Mouse (Mus musculus): ENCODE measurements around the gene Pum2. TPM values are rescaled to one million over a fixed set of nuclear protein-coding genes. Genes with fewer than 3 reads are reported as not detected.
"Not testable (repeated sequence)": the region's sequence is repeated elsewhere in the genome, so short reads cannot be mapped to it uniquely, and the experiment has no call there.

Gene Pum2
- polyA plus RNA-seq, 1 experiment from 2014 or later, result 63.3 TPM

GRCm38 (mm10) chr12:8650027-8650426 lies 23.9 kb upstream of the Pum2 start:
- H3K4me2 ChIP-seq (replicated peaks); H3K27ac ChIP-seq; H3K36me3 ChIP-seq; H3K4me3 ChIP-seq; H3K27me3 ChIP-seq; H3K9me3 ChIP-seq; H3K9ac ChIP-seq; ATAC-seq (ENCODE audit: insufficient number of reproducible peaks, insufficient read depth, low FRiP score, low TSS enrichment); H3K4me1 ChIP-seq: not testable (repeated sequence)
- 62% methylated on average over 3 of the region's 3 CpGs for WGBS

GRCm38 (mm10) chr12:8656596-8656995 lies 17.3 kb upstream of the Pum2 start:
- no peak overlapping the region for H3K4me2 ChIP-seq (replicated peaks)
- no peak overlapping the region for H3K9ac ChIP-seq
- no peaks in the 10 kb centered on the region for H3K4me1 ChIP-seq
- no peaks in the 10 kb centered on the region for H3K27me3 ChIP-seq
- WGBS, result 85% methylated on average over 4 of the region's 4 CpGs
- no peaks in the 10 kb centered on the region for H3K36me3 ChIP-seq
- H3K27ac ChIP-seq, result no peak overlapping the region
- no peak for ATAC-seq (ENCODE audit: insufficient number of reproducible peaks, insufficient read depth, low FRiP score, low TSS enrichment)
- H3K9me3 ChIP-seq, result no peaks in the 10 kb centered on the region
- H3K4me3 ChIP-seq, result no peak overlapping the region

GRCm38 (mm10) chr12:8657116-8657515 lies 16.8 kb upstream of the Pum2 start:
- ATAC-seq (ENCODE audit: insufficient number of reproducible peaks, insufficient read depth, low FRiP score, low TSS enrichment), result no peak
- Histone ChIP-seq H3K27ac (no peak overlapping the region), H3K4me3 (no peak overlapping the region), H3K9me3 (no peaks in the 10 kb centered on the region), H3K36me3 (no peaks in the 10 kb centered on the region), H3K27me3 (no peaks in the 10 kb centered on the region), H3K4me2 (replicated peaks) (no peak overlapping the region), H3K4me1 (no peaks in the 10 kb centered on the region), H3K9ac (no peak overlapping the region)
- WGBS, result 70% methylated on average over 10 of the region's 10 CpGs

GRCm38 (mm10) chr12:8657629-8658366 lies 16.1 kb upstream of the Pum2 start:
- no peak for ATAC-seq (ENCODE audit: insufficient number of reproducible peaks, insufficient read depth, low FRiP score, low TSS enrichment)
- Histone ChIP-seq H3K4me2 (replicated peaks) (no peak overlapping the region), H3K9ac (no peak overlapping the region), H3K27ac (no peak overlapping the region), H3K4me1 (no peaks in the 10 kb centered on the region), H3K27me3 (no peaks in the 10 kb centered on the region), H3K9me3 (no peaks in the 10 kb centered on the region), H3K36me3 (no peaks in the 10 kb centered on the region), H3K4me3 (no peak overlapping the region)
- WGBS, result 88% methylated on average over 6 of the region's 6 CpGs

GRCm38 (mm10) chr12:8659406-8660279 lies 14.3 kb upstream of the Pum2 start:
- no peaks in the 10 kb centered on the region for H3K27me3 ChIP-seq
- H3K9ac ChIP-seq, result no peak overlapping the region
- H3K4me1 ChIP-seq, result no peaks in the 10 kb centered on the region
- H3K4me2 ChIP-seq (replicated peaks), result no peak overlapping the region
- H3K4me3 ChIP-seq, result no peak overlapping the region
- ATAC-seq (ENCODE audit: insufficient number of reproducible peaks, insufficient read depth, low FRiP score, low TSS enrichment), result no peak
- H3K9me3 ChIP-seq, result no peaks in the 10 kb centered on the region
- H3K27ac ChIP-seq, result no peak overlapping the region
- 87% methylated on average over 15 of the region's 15 CpGs for WGBS
- no peaks in the 10 kb centered on the region for H3K36me3 ChIP-seq

- WGBS, result 66% methylated on average over 3 of the region's 3 CpGs
- no peak for ATAC-seq (ENCODE audit: insufficient number of reproducible peaks, insufficient read depth, low FRiP score, low TSS enrichment)
Observed at GRCm38 (mm10) chr12:8661747-8662146, 12.2 kb upstream of the Pum2 start.

GRCm38 (mm10) chr12:8662175-8662574 lies 11.8 kb upstream of the Pum2 start:
- Histone ChIP-seq H3K27ac (no peak overlapping the region), H3K4me3 (no peak overlapping the region), H3K36me3 (no peaks in the 10 kb centered on the region), H3K9ac (no peak overlapping the region), H3K4me2 (replicated peaks) (no peak overlapping the region), H3K9me3 (no peaks in the 10 kb centered on the region), H3K27me3 (no peaks in the 10 kb centered on the region), H3K4me1 (no peaks in the 10 kb centered on the region)
- 40% methylated on average over 2 of the region's 2 CpGs for WGBS
- no peak for ATAC-seq (ENCODE audit: insufficient number of reproducible peaks, insufficient read depth, low FRiP score, low TSS enrichment)

More at GRCm38 (mm10) chr12:8661747-8662146, 12.2 kb upstream of the Pum2 start:
- Histone ChIP-seq H3K4me1 (no peaks in the 10 kb centered on the region), H3K9me3 (no peaks in the 10 kb centered on the region), H3K4me3 (no peak overlapping the region), H3K27ac (no peak overlapping the region), H3K4me2 (replicated peaks) (no peak overlapping the region), H3K9ac (no peak overlapping the region), H3K36me3 (no peaks in the 10 kb centered on the region), H3K27me3 (no peaks in the 10 kb centered on the region)

GRCm38 (mm10) chr12:8662721-8663120 lies 11.2 kb upstream of the Pum2 start:
- Histone ChIP-seq H3K27me3 (no peaks in the 10 kb centered on the region), H3K9me3 (no peaks in the 10 kb centered on the region), H3K27ac (no peak overlapping the region), H3K4me1 (no peaks in the 10 kb centered on the region), H3K4me2 (replicated peaks) (no peak overlapping the region), H3K36me3 (no peaks in the 10 kb centered on the region), H3K4me3 (no peak overlapping the region), H3K9ac (no peak overlapping the region)
- 72% methylated on average over 4 of the region's 4 CpGs for WGBS
- no peak for ATAC-seq (ENCODE audit: insufficient number of reproducible peaks, insufficient read depth, low FRiP score, low TSS enrichment)

- Histone ChIP-seq H3K9me3 (no peaks in the 10 kb centered on the region), H3K36me3 (no peaks in the 10 kb centered on the region), H3K27me3 (no peaks in the 10 kb centered on the region), H3K4me3 (no peak overlapping the region), H3K4me2 (replicated peaks) (no peak overlapping the region), H3K27ac (no peak overlapping the region), H3K4me1 (no peaks in the 10 kb centered on the region), H3K9ac (no peak overlapping the region)
- WGBS, result 89% methylated on average over 4 of the region's 4 CpGs
- no peak for ATAC-seq (ENCODE audit: insufficient number of reproducible peaks, insufficient read depth, low FRiP score, low TSS enrichment)
Observed at GRCm38 (mm10) chr12:8667473-8668255, 6.3 kb upstream of the Pum2 start.

GRCm38 (mm10) chr12:8669421-8669820 lies 4.5 kb upstream of the Pum2 start:
- Histone ChIP-seq H3K4me3 (no peak overlapping the region), H3K36me3 (no peaks in the 10 kb centered on the region), H3K4me2 (replicated peaks) (no peak overlapping the region), H3K9ac (no peak overlapping the region), H3K4me1 (peaks cover 4% of the 10 kb centered on the region; the same call in 1 of the 2 replicates), H3K27me3 (no peaks in the 10 kb centered on the region), H3K27ac (no peak overlapping the region), H3K9me3 (no peaks in the 10 kb centered on the region)
- ATAC-seq (ENCODE audit: insufficient number of reproducible peaks, insufficient read depth, low FRiP score, low TSS enrichment), result no peak
- 76% methylated on average over 4 of the region's 4 CpGs for WGBS

- WGBS, result 82% methylated on average over 3 of the region's 3 CpGs
- Histone ChIP-seq H3K27me3 (no peaks in the 10 kb centered on the region), H3K9me3 (no peaks in the 10 kb centered on the region), H3K9ac (no peak overlapping the region), H3K4me1 (peaks cover 4% of the 10 kb centered on the region; the same call in 1 of the 2 replicates), H3K4me2 (replicated peaks) (no peak overlapping the region), H3K4me3 (no peak overlapping the region), H3K36me3 (no peaks in the 10 kb centered on the region), H3K27ac (no peak overlapping the region)
- no peak for ATAC-seq (ENCODE audit: insufficient number of reproducible peaks, insufficient read depth, low FRiP score, low TSS enrichment)
Observed at GRCm38 (mm10) chr12:8669846-8670245, 4.1 kb upstream of the Pum2 start.
